Mouse (Mus musculus) Muller cell, postnatal 12 days (primary cell): ENCODE results near the gene Cbx7.
"Not testable (repeated sequence)": the region's sequence is repeated elsewhere in the genome, so short reads cannot be mapped to it uniquely, and the experiment has no call there.

Experiments used
- DNase-seq: peaks from one replicate; pipeline ENCODE4 v3.0.0-alpha.2; 2015; ENCODE audit errors: inconsistent ontology term

Gene Cbx7

DNA sequence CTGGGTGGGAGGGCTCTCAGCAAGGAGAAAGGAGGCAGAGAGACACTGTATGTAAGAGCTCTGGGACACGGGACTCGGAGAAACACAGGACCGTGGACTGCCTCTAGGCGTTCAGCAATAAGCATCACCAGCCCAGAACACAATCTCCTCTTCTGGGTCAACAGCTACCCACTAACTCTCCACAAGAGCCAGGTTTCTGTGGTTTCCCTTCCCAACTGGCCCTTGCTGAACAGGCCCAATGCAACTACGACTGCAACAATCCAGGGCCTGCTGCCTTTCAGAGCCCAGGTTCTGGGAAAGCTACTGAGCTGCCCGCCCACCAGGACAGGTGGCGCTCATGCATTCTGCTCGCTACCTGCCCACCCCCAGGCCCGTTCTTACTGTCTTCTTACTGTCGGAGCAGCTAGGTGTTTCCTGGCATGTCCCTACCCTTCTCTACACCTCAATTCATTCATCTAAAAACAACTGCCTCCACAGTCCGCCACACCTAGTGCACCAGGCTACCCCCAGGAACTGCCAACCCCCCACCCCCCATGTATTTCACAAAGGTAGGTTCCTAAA, 44.0 kb downstream of the Cbx7 start:
- DNase-seq, result no peak

DNA sequence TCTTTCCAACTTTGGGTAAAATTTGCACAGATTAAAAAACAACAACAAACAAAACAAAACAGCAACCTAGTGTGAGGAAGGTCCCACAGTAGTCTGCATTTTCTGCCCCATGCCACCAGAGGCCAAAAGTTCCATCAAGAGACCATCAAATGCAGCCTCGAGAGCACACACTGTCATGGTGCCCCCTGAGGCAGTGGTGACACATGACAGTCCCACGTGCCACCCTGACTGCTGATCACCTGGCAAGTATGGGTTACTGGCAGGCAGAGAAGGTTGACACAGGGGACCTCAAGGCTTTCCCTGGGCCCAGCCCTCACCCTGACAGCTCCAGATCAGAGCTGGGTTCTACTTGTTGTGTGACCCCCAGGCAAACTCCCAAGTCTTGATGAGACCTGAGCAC, 51.1 kb downstream of the Cbx7 start:
- DNase-seq, result no peak

DNA sequence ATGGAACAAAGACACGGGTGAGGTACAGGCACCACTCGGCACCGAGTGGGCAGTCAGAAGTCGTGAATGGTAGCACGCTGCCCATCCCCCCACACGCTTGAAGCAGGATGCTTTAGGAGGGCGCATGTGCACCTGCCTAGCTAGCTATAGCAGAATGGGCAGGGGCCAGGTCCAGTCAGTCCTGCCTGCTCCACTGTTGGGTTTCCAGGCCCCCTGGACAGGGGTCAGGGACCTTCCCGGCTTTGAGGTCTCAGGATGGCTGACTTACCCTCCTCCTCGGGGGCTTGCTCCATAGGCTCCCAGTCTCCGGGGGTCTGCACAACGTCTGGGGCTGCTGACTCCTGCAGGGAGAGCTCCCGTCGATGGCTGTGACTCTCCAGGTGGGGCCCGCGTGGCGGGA, 52.4 kb downstream of the Cbx7 start:
- no peak for DNase-seq

DNA sequence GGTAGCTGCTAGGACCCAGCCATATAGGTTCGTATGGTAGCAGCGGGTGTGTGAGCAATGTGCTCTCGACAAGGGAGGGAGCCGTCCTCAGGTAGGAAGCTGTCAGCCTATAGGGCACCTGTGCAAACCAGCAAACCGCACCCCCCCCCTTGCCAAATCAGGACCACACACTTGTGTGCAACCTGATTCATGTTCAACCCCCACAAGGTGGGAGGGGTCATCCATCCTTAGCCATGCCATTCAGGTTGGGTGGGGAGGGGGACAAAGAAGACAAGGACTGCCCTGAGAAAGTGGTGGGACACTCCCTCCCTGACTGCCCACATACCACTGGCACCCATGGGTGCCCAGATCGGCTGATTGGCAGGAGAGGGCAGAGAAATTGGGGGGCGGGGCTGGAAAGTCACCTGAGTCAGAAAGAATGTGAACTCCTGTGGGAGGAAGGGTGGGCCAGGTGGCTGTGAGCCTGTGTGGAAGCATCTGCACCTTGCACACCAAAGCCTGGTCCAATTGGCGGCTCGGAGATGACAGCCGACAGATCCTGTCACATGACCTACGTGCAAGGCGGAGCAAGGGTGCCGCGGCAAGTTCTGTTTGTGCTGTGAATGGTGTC, 53.7 kb downstream of the Cbx7 start:
- DNase-seq, result no peak

DNA sequence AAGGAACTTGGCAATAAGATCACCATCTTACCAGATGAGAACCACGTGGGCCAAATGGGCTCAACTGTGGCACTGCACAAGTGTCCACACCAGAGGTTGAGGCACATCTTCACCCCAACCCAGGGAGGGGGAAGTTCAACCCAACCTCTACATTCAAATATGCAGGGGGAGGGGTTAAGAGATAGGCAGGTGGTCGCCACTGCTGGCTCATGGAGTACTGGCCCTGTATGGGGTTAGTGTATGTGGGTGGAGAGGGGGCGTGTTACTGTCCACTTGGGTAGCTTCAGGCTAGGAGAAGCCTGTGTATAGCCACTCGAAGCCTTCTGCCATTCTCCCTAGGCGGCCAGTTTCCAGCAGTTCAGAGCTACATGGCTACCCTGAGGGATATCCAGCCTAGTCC, 54.8 kb downstream of the Cbx7 start:
- DNase-seq, result no peak

DNA sequence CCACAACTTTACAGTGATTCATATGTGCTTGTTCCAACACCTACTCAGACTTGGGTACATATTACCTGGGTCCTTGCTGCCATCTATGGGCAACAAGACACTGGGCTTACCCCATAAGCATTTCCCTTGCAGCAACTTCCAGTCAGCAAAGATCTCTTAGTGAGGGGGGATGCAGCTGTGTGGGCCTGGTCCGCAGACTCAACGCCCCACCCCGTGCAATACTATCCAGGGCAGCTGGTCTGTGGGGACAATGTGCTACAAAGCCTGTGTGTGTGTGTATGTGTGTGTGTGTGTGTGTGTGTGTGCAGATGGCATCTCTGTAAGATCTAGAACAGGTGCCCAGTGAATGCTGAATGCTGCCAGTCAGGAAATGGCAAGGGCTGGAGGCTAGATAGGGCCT, 56.6 kb downstream of the Cbx7 start:
- no peak for DNase-seq

DNA sequence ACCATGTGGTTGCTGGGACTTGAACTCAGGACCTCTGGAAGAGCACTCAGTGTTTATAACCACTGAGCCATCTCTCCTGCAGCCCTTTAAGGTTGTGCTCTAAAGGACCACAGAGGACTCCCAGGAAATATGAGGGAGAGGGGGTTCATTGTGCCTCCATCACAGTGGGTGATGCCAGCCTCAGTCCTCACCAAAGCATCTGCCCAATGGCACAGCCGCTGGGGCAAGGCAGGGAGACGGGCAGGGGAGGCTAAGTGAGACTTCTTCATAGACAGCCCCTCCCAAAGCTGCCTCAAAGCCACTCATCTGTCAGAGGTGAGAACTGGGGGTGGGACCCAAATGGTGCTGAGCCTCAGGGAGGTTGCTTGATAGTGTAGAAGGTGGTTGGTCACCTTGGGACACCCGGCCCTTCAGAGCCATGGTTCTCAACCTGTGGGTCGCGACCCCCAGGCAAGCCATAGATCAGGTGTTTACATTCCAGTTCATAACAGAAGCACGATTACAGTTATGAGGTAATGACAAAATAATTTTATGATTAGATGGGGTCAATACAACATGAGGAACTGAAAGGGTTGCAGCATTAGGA, 57.1 kb downstream of the Cbx7 start:
- no peak for DNase-seq

DNA sequence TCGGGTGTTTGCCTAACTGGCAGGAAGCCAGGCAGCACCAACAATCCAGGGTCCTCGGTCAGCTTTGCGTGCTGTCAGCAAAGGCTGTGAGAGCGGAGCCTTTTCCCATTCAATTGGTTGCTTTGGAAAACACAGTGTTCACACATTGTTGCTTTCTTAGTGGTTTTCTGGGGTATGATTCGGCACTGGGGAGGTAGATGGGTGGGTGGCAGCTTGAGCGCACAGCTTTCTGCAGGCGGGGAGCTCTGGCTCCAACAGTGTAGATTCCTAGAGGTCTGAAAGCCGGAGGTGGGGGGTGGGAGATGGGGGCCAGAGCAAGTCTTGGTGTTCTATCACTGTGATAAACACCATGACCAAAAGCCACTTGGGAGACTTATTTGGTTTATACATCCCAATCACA, 59.6 kb downstream of the Cbx7 start:
- no peak for DNase-seq

DNA sequence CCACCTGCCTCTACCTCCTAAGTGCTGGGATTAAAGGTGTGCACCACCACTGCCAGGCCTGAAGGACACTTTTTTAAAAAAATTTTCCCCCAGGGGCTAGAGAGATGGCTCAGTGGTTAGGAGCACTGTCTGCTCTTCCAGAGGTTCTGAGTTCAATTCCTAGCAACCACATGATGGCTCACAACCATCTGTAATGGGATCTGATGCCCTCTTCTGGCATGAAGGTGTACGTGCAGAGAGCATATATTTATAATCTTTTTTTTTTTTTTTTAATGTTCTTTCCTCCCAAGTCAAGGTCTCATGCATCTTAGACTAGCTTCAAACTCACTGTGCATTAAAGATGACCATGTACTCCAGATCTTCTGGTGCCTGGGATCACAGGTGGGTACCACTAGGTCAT, 60.1 kb downstream of the Cbx7 start:
- DNase-seq, result not testable (repeated sequence)

DNA sequence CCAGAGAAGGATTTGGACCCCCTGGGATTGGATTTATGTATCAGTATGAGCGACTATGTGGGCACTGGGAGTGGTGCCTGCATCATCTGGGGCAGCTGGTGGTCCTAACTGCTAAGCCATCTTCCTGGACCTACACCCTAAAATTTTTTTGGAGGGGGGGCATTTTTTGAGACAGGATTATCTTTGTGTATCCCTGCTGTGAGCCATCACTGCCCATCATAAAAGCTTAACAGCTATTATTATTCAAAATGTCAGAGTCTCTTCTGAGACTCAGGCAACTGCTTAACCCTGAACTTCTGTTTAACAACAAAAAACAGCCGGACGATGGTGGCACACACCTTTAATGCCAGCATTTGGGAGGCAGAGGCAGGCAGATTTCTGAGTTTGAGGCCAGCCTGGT, 61.9 kb downstream of the Cbx7 start:
- DNase-seq, result not testable (repeated sequence)

DNA sequence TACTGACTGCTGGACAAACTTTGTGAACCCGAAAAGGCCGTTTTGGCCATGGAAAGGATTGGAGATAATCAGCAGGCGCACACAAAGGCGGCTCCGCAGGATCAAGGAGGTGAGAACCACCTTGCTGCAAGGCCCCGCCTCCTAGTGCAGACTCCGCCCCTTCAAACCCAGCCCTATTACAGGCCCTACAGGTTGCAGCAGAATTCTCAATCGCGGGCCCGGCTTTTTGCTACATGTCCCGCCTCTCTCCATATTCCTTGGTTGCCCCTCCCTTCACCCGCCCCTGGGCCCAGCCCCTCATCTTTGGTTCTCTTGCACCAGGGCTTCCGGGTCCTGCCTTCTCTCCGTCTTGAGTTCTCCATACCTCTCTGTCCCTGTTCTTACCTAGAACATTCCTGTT, 64.1 kb downstream of the Cbx7 start:
- no peak for DNase-seq

DNA sequence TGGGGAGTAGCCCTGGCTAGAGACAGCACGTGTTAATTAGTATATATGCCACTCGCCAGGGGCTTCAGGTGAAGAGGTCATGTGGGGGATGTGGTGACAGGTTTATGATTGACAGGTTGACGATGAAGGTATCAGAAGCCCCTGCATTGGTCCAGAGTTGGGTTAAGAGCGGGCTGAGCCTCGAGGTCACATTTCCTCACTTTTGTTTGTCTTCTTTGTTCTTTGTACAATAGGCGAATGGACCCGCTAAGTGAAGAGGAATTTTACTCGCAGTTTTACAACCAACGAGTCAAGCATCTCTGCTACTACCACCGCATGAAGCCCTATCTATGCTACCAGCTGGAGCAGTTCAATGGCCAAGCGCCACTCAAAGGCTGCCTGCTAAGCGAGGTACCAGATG, 65.7 kb downstream of the Cbx7 start:
- no peak for DNase-seq

DNA sequence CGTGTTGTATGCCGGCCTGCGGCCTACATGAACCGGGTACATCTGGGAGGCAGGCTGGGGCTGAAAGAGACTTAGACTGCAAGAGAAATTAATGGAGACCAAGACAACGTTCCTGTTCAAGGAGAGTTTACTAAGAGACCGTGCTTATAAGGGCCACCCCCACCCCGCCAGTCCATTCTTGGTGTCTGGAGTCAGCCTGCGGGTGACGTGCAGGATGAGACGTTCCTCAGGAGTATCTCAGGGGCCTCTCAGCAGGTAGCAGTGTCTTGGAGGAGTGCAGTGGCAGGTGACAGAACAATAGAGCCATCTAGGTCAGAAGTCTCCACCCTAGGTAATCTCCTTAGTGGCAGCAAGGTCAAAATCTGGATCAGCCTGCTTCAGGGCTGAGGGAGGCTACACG, 66.2 kb downstream of the Cbx7 start:
- not testable (repeated sequence) for DNase-seq

DNA sequence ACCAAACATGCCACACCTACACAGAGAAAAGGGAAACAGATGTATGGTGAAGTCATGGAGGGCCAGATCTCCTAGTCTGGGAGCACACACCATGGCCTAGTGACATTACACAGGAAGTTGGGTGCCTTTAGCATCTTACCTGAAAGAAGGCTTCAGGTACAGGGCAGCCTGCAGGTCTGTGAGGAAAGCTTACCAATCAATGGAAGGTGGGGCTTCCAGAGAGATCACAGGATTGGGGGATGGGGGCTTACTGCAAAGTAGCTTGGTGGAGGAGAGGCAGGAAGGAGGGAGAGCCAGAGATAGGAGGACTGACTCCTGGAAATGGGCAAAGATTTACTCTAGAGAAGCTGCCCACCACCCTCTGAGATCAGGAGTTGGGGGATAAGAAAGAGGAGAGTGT, 67.0 kb downstream of the Cbx7 start:
- no peak for DNase-seq

DNA sequence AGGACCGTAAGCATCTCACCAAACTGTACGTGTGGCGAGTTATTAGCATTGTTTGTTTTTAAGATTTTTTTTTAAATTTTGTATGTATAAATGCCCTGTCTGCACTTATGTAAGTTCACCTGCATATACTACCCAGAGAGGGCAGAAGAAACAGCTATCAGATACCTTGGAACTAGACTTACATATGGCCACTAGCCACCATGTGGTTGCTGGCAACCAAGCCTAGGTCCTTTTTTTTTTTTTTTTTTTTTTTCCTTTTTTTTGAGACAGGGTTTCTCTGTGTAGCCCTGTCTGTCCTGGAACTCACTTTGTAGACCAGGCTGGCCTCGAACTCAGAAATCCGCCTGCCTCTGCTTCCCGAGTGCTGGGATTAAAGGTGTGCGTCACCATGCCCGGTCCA, 67.8 kb downstream of the Cbx7 start:
- DNase-seq, result not testable (repeated sequence)

DNA sequence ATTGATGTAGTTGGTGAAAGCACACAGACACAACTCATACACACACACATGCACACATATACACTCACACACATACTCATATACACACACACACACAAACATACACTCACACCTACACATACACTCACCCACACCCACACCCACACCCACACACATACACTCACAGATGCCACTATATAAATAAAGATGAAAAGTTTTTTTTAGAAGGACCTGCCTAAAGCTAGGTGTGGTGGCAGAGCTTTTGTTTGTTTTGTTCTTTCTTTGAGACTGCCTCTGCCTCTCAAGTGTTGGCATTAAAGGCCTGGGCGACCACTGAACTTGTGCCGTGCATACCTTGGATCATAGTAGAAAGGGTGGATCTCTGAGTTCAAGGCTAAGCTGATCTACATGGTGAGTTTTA, 69.5 kb downstream of the Cbx7 start:
- DNase-seq, result no peak

DNA sequence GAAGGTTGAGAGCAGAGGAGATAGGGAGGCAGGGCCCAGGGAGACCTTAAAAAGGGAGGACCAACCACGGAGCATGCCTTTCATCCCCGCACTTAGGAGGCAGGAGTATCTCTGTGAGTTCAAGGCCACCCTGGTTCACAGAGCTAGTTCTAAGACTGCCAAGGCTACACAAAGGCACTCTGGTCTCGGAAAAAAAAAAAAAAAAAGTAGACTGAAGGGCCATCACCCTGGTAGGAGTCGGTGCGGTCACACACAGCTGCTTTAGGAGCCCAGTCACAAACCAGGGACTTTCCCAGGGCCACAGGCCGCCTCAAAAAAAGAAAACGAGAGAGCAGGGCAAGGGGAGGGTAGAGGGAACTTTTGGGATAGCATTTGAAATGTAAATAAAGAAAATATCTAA, 70.2 kb downstream of the Cbx7 start:
- DNase-seq, result no peak

DNA sequence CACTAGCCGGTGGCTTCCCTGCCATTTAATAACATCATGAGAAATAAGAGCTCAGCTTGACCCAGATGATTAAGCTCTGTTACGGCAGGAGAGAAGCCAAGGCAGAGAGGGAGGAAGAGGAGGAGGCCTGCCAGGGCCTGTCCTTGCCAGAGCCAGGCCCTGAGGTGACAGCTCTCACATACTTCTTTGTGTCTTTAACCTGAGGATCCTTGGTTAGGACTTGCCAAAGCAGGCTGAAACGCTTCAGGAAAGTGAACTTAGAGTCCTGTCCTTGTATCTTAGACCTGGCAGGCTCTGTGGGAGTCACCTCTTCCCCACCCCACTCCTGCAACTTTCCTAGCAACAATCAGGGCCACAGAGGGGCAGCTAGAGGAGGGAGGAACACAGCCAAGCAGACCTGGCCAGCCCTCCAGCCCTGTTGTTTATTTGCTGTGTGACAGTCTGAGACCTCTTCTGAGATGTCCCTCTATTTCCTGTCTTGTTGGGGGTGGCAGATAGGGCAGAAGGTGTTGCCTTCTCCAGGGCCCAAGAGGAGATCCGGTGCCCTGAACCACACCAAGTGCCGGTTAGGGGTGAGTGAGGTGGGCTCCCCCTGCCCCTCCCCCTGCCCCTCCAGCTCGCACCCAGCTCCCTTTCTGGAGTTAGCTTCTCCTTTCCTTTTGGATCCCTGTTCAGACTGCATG, 71.0 kb downstream of the Cbx7 start:
- DNase-seq, result no peak

DNA sequence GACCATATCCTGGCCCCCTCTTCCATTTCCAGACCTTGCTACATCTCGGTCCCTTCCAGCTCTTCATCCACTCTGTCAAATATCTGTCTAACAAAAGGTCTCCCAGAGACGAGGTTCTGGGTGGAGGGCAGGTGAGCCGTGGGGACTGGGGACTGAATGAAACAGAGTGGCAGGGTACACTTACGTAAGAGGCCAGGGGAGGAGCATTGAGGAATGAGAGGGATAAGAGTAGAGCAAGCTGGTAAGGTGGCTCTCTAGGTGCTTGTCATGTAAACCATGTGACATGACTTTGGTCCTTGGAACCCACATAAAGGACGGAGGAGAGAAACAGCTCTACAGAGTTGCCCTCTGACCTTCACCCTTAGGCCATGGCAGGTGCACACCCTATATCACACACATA, 71.9 kb downstream of the Cbx7 start:
- no peak for DNase-seq

DNA sequence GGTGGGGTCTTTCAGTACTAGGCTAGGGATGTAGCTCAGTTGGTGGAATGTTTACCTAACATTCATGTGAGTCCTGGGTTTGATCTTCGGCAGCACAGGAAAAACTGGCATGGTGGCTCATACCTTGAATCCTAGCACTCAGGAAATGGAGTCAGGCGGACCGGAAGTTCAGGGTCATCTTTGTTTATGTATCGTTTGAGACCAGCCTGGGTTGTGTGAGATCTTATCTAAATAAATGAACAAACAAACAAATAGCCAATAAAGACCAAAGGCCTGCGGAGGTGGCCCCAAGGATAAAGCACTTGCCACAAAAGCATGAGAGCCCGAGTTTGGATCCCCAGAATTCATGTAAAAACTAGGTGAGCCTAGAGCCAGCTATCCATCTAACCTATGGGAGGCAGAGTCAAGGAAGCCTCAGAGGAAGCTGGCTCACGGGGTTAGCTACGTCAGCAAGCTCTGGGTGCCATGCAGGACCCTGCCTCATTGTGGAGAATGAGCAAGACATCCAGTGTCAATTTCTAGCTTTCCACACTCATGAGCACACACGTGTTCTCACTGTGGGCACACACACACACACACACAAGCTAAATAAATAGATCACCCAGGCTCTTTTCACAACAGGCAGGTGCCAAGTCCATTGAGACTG, 74.7 kb downstream of the Cbx7 start:
- no peak for DNase-seq

DNA sequence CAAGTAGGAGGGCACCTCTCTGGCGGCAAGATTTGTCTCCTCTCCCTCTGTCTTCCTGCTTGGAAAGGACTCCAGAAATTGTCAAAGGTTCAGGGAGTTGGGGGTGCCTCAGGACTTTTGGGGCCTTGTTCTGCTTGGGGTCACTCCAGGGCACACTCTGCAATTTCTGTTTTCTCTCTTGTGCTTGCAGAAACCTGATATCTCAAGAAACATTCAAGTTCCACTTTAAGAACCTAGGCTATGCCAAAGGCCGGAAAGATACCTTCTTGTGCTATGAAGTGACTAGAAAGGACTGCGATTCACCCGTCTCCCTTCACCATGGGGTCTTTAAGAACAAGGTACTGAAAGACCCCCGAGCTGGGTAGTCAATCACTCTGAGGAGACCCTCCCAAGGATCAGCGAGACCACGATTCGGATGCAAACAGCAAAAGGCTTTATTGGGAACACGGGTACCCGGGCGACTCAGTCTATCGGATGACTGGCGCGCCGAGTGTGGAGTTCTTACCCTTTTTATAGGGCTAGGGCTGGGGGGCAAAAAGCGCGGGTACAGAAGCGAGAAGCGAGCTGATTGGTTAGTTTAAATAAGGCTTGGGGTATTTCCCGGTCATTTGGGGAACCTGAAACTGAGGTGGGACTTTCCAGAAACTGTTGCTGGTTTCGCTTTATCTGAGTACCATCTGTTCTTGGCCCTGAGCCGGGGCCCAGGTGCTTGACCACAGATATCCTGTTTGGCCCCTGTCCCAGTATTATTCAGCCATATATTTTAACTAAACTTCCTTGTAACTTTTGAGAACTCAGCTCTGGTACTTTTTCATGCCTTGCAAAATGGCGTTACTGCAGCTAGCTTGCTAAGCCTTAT, 75.5 kb downstream of the Cbx7 start:
- not testable (repeated sequence) for DNase-seq

DNA sequence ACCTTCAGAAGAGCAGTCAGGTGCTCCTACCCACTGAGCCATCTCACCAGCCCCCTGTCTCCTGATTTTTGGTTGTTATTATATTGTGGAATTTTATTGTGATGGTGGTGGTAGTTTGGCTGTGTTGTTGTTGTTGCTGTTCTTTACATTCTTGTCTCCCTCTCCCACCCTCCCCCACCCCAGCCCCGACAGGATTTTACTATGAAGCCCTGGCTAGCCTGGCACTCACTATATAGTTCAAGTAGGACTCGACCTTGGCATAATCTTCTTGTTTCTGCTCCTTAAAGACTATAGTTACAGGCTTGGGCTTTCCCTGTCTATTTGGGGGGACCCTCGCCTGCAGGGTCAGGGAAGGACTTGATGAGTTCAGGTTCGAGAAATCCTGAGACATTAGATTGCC, 76.6 kb downstream of the Cbx7 start:
- no peak for DNase-seq
